Mouse (Mus musculus) stomach, postnatal 0 days (tissue): ENCODE measurements around the gene Ift80. TPM values are rescaled to one million over a fixed set of nuclear protein-coding genes. Genes with fewer than 3 reads are reported as not detected.

Source experiments
- ATAC-seq: fragments of 200-750 bp; cut with Nextera tagmentation; 2 replicates; pipeline ENCODE4 v1.8.0; 2017; ENCODE audit not compliant: low FRiP score, low TSS enrichment
- DNase-seq: peaks from one replicate; pipeline ENCODE4 v3.0.0-alpha.2; 2016; ENCODE audit warnings: low spot score
- H3K27ac ChIP-seq: fragments of 300-500 bp; sonication (generic); replicated peaks from 2 replicates; pipeline ENCODE4 v1.5.1; 2014; ENCODE audit warnings: mild to moderate bottlenecking, control low read depth
- H3K27me3 ChIP-seq: fragments of 300-500 bp; sonication (generic); 2 replicates; pipeline ENCODE4 v1.6.1; 2014; ENCODE audit warnings: low read length; ENCODE audit not compliant: control insufficient read depth, insufficient read depth
- H3K36me3 ChIP-seq: fragments of 300-500 bp; sonication (generic); 2 replicates; pipeline ENCODE4 v1.6.1; 2014; ENCODE audit warnings: low read length, mixed read lengths; ENCODE audit not compliant: control insufficient read depth, insufficient read depth
- H3K4me1 ChIP-seq: fragments of 300-500 bp; sonication (generic); replicated peaks from 2 replicates; pipeline ENCODE4 v1.6.1; 2014; ENCODE audit warnings: antibody characterized with exemption; ENCODE audit not compliant: control insufficient read depth, insufficient read depth
- H3K4me2 ChIP-seq: fragments of 300-500 bp; sonication (generic); replicated peaks from 2 replicates; pipeline ENCODE4 v1.6.1; 2014; ENCODE audit warnings: low read depth, mild to moderate bottlenecking, control low read depth, moderate library complexity
- H3K4me3 ChIP-seq: fragments of 300-500 bp; sonication (generic); 2 replicates; pipeline ENCODE4 v1.5.1; 2014; ENCODE audit warnings: low read depth, low read length, control low read depth
- H3K9ac ChIP-seq: fragments of 300-500 bp; sonication (generic); 2 replicates; pipeline ENCODE4 v1.6.1; 2014; ENCODE audit warnings: mild to moderate bottlenecking, low read length, control low read depth, mixed read lengths
- H3K9me3 ChIP-seq: fragments of 300-500 bp; sonication (generic); 2 replicates; pipeline ENCODE4 v1.6.1; 2016; ENCODE audit warnings: low read length; ENCODE audit not compliant: control insufficient read depth
- CTCF ChIP-seq: IDR thresholded peaks from 2 replicates; pipeline ENCODE4 v1.5.1; 2016; ENCODE audit warnings: antibody characterized with exemption, low read depth, mild to moderate bottlenecking, moderate library complexity
- EP300 ChIP-seq: optimal IDR thresholded peaks from 2 replicates; pipeline ENCODE3; 2016; ENCODE audit warnings: antibody characterized with exemption
- WGBS: fragments of 180-500 bp; shearing (Covaris S2); extraction: QIAGEN DNeasy Blood & Tissue Kit; methylation state at CpG from one replicate; pipeline ENCODE4 v1.1.7; 2014; 5-methylcytosine and 5-hydroxymethylcytosine counted together
- polyA plus RNA-seq: library from polyadenylated mRNA; unstranded; fragments of >200 nt; fragmentation: Nextera tagmentation; extraction: Ambion mirVana; gene quantifications from 2 replicates; pipeline ENCODE4 v1.2.1, GENCODE M21; 2015

The Ift80 gene
- polyA plus RNA-seq, 1 experiment from 2014 or later: 2.2 TPM

- Histone ChIP-seq H3K27ac (no peak overlapping the region), H3K4me2 (no peak overlapping the region), H3K4me3 (no peak overlapping the region), H3K27me3 (no peaks in the 10 kb centered on the region), H3K9me3 (no peaks in the 10 kb centered on the region), H3K36me3 (no peaks in the 10 kb centered on the region), H3K4me1 (no peaks in the 10 kb centered on the region), H3K9ac (no peak overlapping the region)
- ATAC-seq (no peak), DNase-seq (no peak)
- 88% methylated on average over 8 of the region's 8 CpGs for WGBS
- TF ChIP-seq EP300 (no peak), CTCF (no peak)
Observed at GRCm38 (mm10) chr3:68949381-68949780, 55.0 kb downstream of the Ift80 start.

GRCm38 (mm10) chr3:68948918-68949317, 55.5 kb downstream of the Ift80 start:
- no peak overlapping the region for H3K9ac ChIP-seq
- H3K4me1 ChIP-seq: no peaks in the 10 kb centered on the region
- no peak for DNase-seq
- no peak overlapping the region for H3K27ac ChIP-seq
- WGBS: 52% methylated on average over 2 of the region's 2 CpGs
- no peak overlapping the region for H3K4me2 ChIP-seq
- H3K36me3 ChIP-seq: no peaks in the 10 kb centered on the region
- H3K4me3 ChIP-seq: no peak overlapping the region
- no peaks in the 10 kb centered on the region for H3K9me3 ChIP-seq
- TF ChIP-seq EP300 (no peak), CTCF (no peak)
- no peaks in the 10 kb centered on the region for H3K27me3 ChIP-seq
- ATAC-seq: no peak

- H3K27ac ChIP-seq: no peak overlapping the region
- no peak for DNase-seq
- ATAC-seq: no peak
- no peaks in the 10 kb centered on the region for H3K27me3 ChIP-seq
- no peaks in the 10 kb centered on the region for H3K36me3 ChIP-seq
- no peak overlapping the region for H3K9ac ChIP-seq
- no peak overlapping the region for H3K4me2 ChIP-seq
- no peaks in the 10 kb centered on the region for H3K9me3 ChIP-seq
- TF ChIP-seq CTCF (no peak), EP300 (no peak)
- 93% methylated on average over 6 of the region's 6 CpGs for WGBS
- H3K4me3 ChIP-seq: no peak overlapping the region
- no peaks in the 10 kb centered on the region for H3K4me1 ChIP-seq
Observed at GRCm38 (mm10) chr3:68941867-68942266, 62.5 kb downstream of the Ift80 start.

GRCm38 (mm10) chr3:68940311-68940710, 64.1 kb downstream of the Ift80 start:
- ATAC-seq (no peak), DNase-seq (no peak)
- 70% methylated on average over 2 of the region's 2 CpGs for WGBS
- no peaks in the 10 kb centered on the region for H3K4me1 ChIP-seq
- TF ChIP-seq EP300: no peak
- TF ChIP-seq CTCF: no peak
- H3K4me3 ChIP-seq: no peak overlapping the region
- H3K27me3 ChIP-seq: no peaks in the 10 kb centered on the region
- no peak overlapping the region for H3K4me2 ChIP-seq
- H3K36me3 ChIP-seq: no peaks in the 10 kb centered on the region
- H3K9ac ChIP-seq: no peak overlapping the region
- no peaks in the 10 kb centered on the region for H3K9me3 ChIP-seq
- H3K27ac ChIP-seq: no peak overlapping the region

- no peaks in the 10 kb centered on the region for H3K9me3 ChIP-seq
- no peak for ATAC-seq
- H3K36me3 ChIP-seq: no peaks in the 10 kb centered on the region; the same call in 1 of the 2 replicates
- TF ChIP-seq EP300 (no peak), CTCF (no peak)
- no peaks in the 10 kb centered on the region for H3K4me1 ChIP-seq
- no peak overlapping the region for H3K27ac ChIP-seq
- DNase-seq: no peak
- WGBS: 92% methylated on average over 7 of the region's 7 CpGs
- no peaks in the 10 kb centered on the region for H3K27me3 ChIP-seq
- H3K4me2 ChIP-seq: no peak overlapping the region
- H3K4me3 ChIP-seq: no peak overlapping the region
- no peak overlapping the region for H3K9ac ChIP-seq
Observed at GRCm38 (mm10) chr3:68939312-68939711, 65.1 kb downstream of the Ift80 start.

GRCm38 (mm10) chr3:68936709-68937108, 67.7 kb downstream of the Ift80 start:
- Histone ChIP-seq H3K4me2 (no peak overlapping the region), H3K4me3 (no peak overlapping the region), H3K9ac (no peak overlapping the region), H3K4me1 (no peaks in the 10 kb centered on the region), H3K27me3 (no peaks in the 10 kb centered on the region), H3K9me3 (no peaks in the 10 kb centered on the region), H3K36me3 (no peaks in the 10 kb centered on the region; the same call in 1 of the 2 replicates), H3K27ac (no peak overlapping the region)
- 90% methylated on average over 3 of the region's 3 CpGs for WGBS
- DNase-seq (no peak), ATAC-seq (no peak)
- no peak for TF ChIP-seq EP300
